Mouse (Mus musculus): ENCODE results near the gene Olfr199.
"Not testable (repeated sequence)": the region's sequence is repeated elsewhere in the genome, so short reads cannot be mapped to it uniquely, and the experiment has no call there.

Olfr199 gene

DNA sequence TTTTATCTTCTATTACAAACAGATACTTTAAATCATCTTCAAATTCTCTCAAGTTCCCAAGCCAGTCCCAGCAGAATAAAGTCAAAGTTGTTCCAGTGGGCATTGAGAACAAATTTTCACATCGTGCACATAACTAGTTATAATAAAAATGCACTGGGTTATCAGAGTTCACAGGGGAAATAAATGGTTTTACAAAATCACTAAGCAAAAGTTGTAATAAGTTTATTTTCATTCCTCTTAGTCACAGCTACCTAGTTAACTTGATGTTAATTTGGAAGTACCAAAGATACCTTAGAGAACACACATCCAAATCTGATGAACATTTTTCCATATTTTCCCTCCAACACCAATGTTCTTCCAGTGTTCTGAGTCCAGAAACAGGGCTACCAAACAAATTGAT lies at the start of gene Olfr199:
Gene Olfr199, minus strand, starts transcription at position 101 of the 400 bp plus-strand sequence.
- DNase-seq = not testable (repeated sequence)

DNA sequence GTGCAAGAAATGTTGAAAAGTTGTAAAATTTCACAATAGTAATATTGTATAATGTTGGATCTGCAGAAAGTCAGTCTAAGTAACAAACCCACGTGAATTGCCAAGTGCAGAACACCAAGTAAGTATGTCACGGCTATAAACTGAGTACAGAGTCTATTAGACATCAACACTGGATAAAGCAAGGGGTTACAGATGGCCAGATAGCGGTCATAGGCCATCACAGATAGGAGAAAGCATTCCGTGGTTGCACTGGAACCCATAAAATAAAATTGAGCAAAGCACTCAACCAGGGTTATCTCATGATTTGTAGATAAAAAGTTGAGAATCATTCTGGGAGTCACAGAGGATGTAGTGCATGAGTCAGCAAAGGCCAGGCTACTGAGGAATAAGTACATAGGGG lies 49.5 kb upstream of the Olfr199 start:
- DNase-seq = not testable (repeated sequence)

DNA sequence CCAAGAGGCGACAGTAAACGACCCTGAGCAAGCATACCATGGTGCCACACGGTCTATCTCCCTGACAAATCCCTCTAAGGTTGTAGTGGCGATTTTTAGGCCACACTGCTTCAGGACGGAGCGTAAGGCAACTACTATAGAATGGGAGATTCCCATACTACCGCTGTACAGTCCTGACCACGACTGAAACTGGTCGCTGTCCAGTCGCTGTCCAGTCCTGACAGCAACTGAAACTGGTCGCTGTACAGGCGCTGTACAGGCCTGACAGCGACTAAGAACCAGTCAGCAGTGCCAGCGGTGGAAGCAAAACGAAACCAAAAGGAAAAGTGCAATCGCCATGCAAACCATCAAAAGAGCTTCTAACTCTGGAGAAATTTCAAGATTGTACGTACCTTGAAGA lies 30.1 kb upstream of the Olfr199 start:
- no peak for DNase-seq

DNA sequence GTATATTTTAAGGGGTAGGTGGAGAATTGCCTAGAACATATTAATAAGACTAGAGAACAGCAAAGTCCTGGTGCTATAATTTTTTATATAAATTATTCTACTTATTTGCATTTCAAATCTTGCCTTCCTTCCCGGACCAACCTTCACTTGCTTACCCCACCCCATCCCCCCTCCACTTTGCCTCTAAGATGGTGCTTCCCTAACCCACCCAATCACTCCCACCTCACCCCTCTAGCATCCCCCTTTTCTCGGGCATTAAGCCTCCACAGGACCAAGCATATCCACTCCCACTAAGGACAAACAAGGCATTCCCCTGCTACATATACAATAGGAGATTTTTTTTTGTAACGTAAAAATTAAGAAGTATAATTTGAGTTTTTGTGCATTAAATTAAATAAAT lies 1.7 kb downstream of the Olfr199 start:
- DNase-seq = not testable (repeated sequence)

DNA sequence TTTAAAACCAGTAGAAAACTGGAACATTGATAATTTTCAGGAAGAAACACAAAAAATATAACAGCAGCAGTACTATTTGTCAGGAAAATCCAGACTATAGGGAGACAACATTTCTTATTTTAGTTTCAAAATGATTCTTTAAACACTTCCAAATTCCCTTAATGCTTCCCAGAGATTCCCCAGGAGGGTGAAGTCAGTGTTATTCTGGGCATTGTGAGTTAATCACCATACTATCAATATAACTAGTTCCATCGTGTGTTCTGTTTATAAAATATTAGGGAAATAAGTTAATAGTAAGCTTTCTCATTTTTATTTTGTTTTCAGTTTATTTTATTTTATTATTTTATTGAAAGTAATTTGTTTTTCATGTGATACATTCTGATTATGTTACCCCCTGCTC lies 16.1 kb downstream of the Olfr199 start, which contains the start of gene Olfr198:
Gene Olfr198, minus strand, starts transcription at position 101 of the 400 bp plus-strand sequence.
- DNase-seq = not testable (repeated sequence)

DNA sequence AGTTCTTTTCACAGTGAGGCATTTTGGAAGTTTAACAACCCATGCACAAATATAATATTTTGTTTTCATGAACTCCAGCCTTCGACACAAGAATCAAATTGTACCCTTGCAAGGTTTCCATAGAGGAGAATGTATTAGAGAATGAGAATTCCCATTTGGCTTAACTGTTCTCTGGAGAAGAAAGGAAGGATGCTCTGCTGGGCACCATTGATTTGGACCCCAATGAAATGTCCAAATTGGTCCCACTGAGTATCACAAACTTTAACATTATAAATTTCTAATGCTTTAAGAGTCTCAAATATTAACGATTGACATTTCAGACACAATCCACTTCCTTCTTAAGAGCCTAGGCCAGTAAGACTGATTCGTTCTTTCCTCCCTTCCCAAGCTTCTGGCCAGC lies 49.2 kb downstream of the Olfr199 start, which contains the start of gene Olfr196:
Gene Olfr196, minus strand, starts transcription at position 101 of the 400 bp plus-strand sequence.
- no peak for DNase-seq
